Mouse (Mus musculus): ENCODE measurements around the gene Ttc39a. TPM values are rescaled to one million over a fixed set of nuclear protein-coding genes. Genes with fewer than 3 reads are reported as not detected.

Ttc39a gene
- polyA plus RNA-seq, 1 experiment from 2014 or later: 4.9 TPM

GRCm38 (mm10) chr4:109471606-109472005 lies 65.2 kb downstream of the Ttc39a start:
- Histone ChIP-seq H3K9me3 (replicated peaks) (no peaks in the 10 kb centered on the region), H3K36me3 (no peaks in the 10 kb centered on the region), H3K9ac (replicated peaks) (no peak overlapping the region), H3K4me3 (replicated peaks) (no peak overlapping the region), H3K27me3 (replicated peaks) (no peaks in the 10 kb centered on the region), H3K27ac (replicated peaks) (no peak overlapping the region), H3K4me2 (no peak overlapping the region), H3K4me1 (peaks cover 26% of the 10 kb centered on the region)
- ATAC-seq (ENCODE audit: low FRiP score): no peak

DNA sequence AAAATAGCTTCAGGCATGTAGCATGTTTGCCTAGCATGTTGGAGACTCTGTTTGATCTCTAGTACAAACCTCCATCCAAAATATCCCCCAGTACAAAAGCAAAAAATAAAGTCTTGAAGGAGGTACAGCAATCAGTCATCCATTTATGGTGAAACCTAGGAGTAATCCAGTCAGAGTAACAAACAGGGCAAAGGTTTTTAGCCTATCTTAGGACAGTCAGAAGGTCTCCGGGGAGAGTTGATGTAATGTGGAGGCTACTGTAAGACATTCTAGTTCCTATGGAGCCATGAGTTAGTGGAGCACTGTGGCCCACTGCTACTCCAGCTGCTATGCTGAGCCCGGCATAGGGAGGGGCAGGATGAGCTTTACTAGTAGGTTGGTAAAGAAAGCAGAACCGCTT lies 66.1 kb downstream of the Ttc39a start:
- Histone ChIP-seq H3K4me1 (peaks cover 26% of the 10 kb centered on the region), H3K9ac (replicated peaks) (no peak overlapping the region), H3K4me3 (replicated peaks) (no peak overlapping the region), H3K4me2 (no peak overlapping the region), H3K9me3 (replicated peaks) (no peaks in the 10 kb centered on the region), H3K36me3 (no peaks in the 10 kb centered on the region), H3K27ac (replicated peaks) (no peak overlapping the region), H3K27me3 (replicated peaks) (no peaks in the 10 kb centered on the region)
- ATAC-seq (ENCODE audit: low FRiP score): no peak
- 93% methylated on average over 3 of the region's 3 CpGs for WGBS

- 55% methylated on average over 2 of the region's 2 CpGs for WGBS
- no peaks in the 10 kb centered on the region for H3K27me3 ChIP-seq (replicated peaks)
- H3K36me3 ChIP-seq: no peaks in the 10 kb centered on the region
- H3K4me1 ChIP-seq: peaks cover 26% of the 10 kb centered on the region
- peak overlapping the region; percentile 89 for H3K4me3 ChIP-seq (replicated peaks)
- H3K27ac ChIP-seq (replicated peaks): no peak overlapping the region
- no peaks in the 10 kb centered on the region for H3K9me3 ChIP-seq (replicated peaks)
- no peak for ATAC-seq (ENCODE audit: low FRiP score)
- peak overlapping the region; percentile 64 for H3K4me2 ChIP-seq
- peak overlapping the region; percentile 96; the same call in 1 of the 2 replicates for H3K9ac ChIP-seq (replicated peaks)
These were observed 68.7 kb downstream of the Ttc39a start for GRCm38 (mm10) chr4:109475078-109475477.

DNA sequence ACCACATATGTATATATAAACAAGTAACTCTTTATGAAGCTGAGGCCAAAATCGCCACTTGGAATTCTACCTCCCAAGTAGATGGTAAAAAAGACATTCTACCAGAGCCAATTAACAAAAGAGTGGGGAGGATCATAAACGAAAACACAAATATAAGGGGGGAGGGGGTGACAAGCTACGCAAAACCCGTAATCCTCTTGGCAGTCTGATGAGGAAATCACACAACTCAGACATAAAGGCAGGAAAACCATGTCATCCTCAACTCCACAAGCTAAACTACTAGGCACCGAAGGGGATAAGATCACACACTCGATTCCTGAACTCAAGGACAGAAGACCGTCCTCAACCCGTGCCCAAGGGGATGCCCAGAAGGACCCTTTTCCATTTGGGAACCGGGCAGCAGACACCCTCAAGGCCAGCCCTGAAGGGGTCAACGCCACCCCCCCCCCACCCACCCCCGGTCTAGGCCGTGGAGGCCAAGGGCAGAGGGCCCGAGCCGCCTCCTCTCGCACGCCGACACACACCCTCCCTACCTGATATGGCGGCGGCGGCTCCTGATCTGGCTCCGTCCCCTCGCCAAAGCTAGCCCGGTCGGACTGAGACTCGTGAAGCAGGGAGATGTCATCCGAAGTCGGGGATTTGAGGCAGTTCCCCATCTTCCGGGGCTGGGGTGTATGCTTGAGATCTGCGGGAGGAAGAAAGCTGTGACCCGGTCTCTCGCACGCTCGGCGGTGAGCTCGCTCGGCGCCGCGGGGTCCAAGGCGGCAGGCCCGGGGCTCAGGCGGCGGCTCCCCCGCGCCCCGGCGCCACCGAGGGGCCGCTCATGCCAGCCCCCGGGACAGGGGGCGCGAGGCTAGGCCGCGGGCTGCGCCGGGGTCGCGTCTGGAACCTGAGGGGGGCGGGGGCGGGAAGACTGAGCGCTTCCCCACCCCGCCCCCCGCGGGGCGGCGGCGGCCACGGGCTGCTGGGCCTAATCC lies 69.4 kb downstream of the Ttc39a start:
- no peaks in the 10 kb centered on the region for H3K36me3 ChIP-seq
- H3K4me2 ChIP-seq: peak overlapping the region; percentile 64
- peak overlapping the region; percentile 89 for H3K4me3 ChIP-seq (replicated peaks)
- peak overlapping the region; percentile 95 for H3K27ac ChIP-seq (replicated peaks)
- peak overlapping the region; percentile 96 for H3K9ac ChIP-seq (replicated peaks)
- H3K4me1 ChIP-seq: peaks cover 26% of the 10 kb centered on the region
- ATAC-seq (ENCODE audit: low FRiP score): peak; percentile 81
- H3K9me3 ChIP-seq (replicated peaks): no peaks in the 10 kb centered on the region
- H3K27me3 ChIP-seq (replicated peaks): no peaks in the 10 kb centered on the region
- WGBS: under 1% methylated on average over 62 of the region's 68 CpGs

DNA sequence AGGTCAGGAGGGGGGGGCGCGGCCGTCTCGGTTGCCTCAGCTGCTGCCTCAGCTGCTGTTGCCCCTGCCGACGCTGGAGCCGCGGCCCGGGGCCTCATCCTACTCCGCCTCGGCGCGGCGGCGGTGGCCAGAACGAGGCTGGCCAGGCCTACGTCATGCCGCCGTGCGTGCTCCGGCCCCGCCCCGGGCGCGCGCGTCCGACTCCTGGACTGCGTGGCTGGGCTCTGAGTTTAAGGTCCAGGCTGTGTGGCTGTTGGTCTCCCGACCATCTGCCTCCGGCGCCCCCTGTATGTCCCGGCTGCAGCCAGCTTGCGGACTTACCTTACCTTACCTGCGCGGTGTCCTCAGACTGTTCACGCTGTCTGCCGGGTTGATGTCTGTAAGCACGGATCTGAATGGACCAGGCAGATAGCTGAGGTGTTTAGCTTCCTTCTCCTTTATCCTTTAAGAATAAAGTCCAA lies 70.2 kb downstream of the Ttc39a start:
- no peaks in the 10 kb centered on the region for H3K9me3 ChIP-seq (replicated peaks)
- WGBS: under 1% methylated on average over 36 of the region's 39 CpGs
- ATAC-seq (ENCODE audit: low FRiP score): peak; percentile 99

DNA sequence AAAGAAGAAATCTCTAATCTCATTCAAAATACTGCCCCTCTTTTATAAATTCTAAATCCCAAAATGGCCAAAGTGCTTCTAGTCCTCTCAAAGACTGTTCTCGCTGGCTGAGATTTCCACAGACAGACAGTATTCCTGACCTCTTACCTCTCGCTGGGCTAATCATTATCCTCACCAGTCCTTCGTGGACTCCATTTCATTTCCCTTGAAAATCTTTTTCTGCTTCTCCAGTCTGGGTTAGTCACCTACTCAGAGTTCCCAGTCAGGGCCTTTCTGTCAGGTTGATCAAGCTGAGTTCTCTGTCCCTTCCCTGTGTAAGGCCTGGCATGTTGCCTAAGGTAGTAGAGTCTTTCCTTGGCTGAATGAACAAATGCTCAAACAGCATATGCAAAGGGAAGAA lies 71.0 kb downstream of the Ttc39a start:
- H3K27me3 ChIP-seq (replicated peaks): no peaks in the 10 kb centered on the region
- peaks cover 19% of the 10 kb centered on the region for H3K4me1 ChIP-seq
- H3K9ac ChIP-seq (replicated peaks): no peak overlapping the region
- ATAC-seq (ENCODE audit: low FRiP score): no peak
- WGBS: 96% methylated on average over 3 of the region's 3 CpGs
- H3K36me3 ChIP-seq: no peaks in the 10 kb centered on the region
- no peak overlapping the region for H3K4me2 ChIP-seq
- no peaks in the 10 kb centered on the region for H3K9me3 ChIP-seq (replicated peaks)
- H3K4me3 ChIP-seq (replicated peaks): no peak overlapping the region
- no peak overlapping the region for H3K27ac ChIP-seq (replicated peaks)

More for the DNA sequence above, 70.2 kb downstream of the Ttc39a start:
- H3K4me2 ChIP-seq: peak overlapping the region; percentile 64
- no peaks in the 10 kb centered on the region for H3K27me3 ChIP-seq (replicated peaks)
- H3K4me1 ChIP-seq: peaks cover 24% of the 10 kb centered on the region
- peak overlapping the region; percentile 96 for H3K9ac ChIP-seq (replicated peaks)
- no peaks in the 10 kb centered on the region for H3K36me3 ChIP-seq
- peak overlapping the region; percentile 95 for H3K27ac ChIP-seq (replicated peaks)
- H3K4me3 ChIP-seq (replicated peaks): peak overlapping the region; percentile 89

DNA sequence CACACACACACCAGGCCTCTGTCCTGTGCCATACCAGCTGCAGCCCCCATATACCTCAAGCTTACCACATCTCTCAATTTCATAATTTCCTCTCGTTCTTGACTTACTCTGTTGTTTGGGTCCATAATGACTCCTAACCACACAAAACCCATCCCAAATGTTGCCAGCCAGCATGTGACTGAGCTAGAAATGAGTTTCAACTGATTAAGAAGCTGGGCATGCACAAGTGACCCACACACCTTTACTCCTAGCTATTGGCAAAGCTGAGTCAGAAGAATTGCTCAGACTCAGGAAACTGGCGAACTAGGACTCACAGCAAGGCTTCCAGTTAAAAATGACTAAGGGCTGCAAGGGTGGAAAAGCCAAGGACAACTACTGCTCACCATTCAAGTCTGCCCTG lies 75.0 kb downstream of the Ttc39a start:
- Histone ChIP-seq H3K4me2 (no peak overlapping the region), H3K27me3 (replicated peaks) (no peaks in the 10 kb centered on the region), H3K9me3 (replicated peaks) (no peaks in the 10 kb centered on the region), H3K36me3 (no peaks in the 10 kb centered on the region), H3K27ac (replicated peaks) (no peak overlapping the region), H3K4me3 (replicated peaks) (no peak overlapping the region), H3K9ac (replicated peaks) (no peak overlapping the region), H3K4me1 (no peaks in the 10 kb centered on the region)
- no peak for ATAC-seq (ENCODE audit: low FRiP score)
- 93% methylated on average over 2 of the region's 2 CpGs for WGBS

DNA sequence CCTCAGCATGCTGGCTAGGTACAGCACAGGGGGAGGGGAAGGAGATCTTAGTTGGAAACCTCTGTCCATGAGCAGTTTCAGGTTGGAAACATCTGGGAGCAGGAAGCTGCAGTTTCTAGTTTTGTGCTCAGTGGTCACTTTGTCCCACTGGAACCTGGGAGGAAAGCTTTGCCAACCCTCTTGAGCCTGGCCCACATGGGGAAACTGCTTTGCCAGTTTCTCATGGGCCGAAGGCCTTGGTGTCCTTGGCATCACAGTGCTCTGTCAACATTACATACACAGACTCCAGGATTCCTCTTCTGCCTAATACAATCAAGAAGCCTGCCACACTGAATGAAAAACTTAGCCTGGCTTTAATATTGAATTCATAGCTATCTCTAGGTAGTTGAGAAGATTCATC lies 76.3 kb downstream of the Ttc39a start:
- Histone ChIP-seq H3K9ac (replicated peaks) (no peak overlapping the region), H3K4me2 (no peak overlapping the region), H3K27me3 (replicated peaks) (no peaks in the 10 kb centered on the region), H3K4me1 (no peaks in the 10 kb centered on the region), H3K4me3 (replicated peaks) (no peak overlapping the region), H3K36me3 (no peaks in the 10 kb centered on the region), H3K27ac (replicated peaks) (no peak overlapping the region), H3K9me3 (replicated peaks) (no peaks in the 10 kb centered on the region)
- 88% methylated on average over 1 of the region's 1 CpGs for WGBS
- no peak for ATAC-seq (ENCODE audit: low FRiP score)

DNA sequence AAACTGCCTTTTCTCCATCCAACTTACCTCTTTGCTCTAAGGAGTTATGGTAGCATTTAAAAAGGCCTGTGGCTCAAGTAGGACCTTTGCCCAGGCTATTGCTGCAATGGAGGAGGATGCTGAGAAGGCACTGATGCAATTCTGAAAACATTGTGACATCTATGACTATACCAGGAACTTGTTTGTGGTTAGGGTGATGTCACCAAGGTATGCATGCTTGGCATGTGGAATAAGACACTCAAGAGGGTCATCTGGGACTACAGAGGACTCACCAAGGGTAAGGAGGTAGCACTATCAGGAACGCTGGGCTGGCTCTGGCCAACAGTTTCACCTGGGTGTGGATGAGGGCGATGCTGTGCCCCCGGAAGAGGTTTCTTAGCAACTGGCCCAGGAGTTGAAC lies 78.2 kb downstream of the Ttc39a start, which contains the start of gene Rnf11:
TSS of gene Rnf11 (minus strand) at position 108 of the 400 bp plus-strand sequence.
- Histone ChIP-seq H3K9me3 (replicated peaks) (no peaks in the 10 kb centered on the region), H3K4me3 (replicated peaks) (no peak within 1 kb of the TSS), H3K4me1 (no peaks in the 10 kb centered on the region), H3K27ac (replicated peaks) (no peak within 1 kb of the TSS), H3K36me3 (no peaks in the 10 kb centered on the region), H3K9ac (replicated peaks) (no peak within 1 kb of the TSS), H3K27me3 (replicated peaks) (no peaks in the 10 kb centered on the region), H3K4me2 (no peak within 1 kb of the TSS)
- no peak for ATAC-seq (ENCODE audit: low FRiP score)
- 81% methylated on average over 3 of the region's 3 CpGs for WGBS

DNA sequence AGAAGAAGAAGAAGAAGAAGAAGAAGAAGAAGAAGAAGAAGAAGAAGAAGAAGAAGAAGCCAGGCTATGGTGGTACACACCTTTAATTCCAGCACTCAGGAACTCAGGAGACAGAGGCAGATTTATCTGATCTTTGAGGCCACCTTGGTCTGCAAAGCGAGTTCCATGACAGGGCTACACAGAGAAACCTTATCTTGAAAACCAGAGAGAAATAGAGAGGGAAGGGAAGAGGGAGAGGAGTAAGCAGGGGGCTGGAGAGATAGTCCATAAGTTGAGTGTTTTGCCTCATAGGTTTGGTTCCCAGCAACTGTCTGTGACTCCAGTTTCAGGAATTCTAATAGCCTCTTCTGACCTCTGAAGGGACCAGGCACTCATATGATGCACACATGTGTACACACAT lies 82.4 kb downstream of the Ttc39a start:
- H3K4me2 ChIP-seq: no peak overlapping the region
- no peaks in the 10 kb centered on the region for H3K36me3 ChIP-seq
- no peaks in the 10 kb centered on the region for H3K27me3 ChIP-seq (replicated peaks)
- H3K9me3 ChIP-seq (replicated peaks): no peaks in the 10 kb centered on the region
- H3K4me3 ChIP-seq (replicated peaks): no peak overlapping the region
- no peak overlapping the region for H3K27ac ChIP-seq (replicated peaks)
- H3K4me1 ChIP-seq: no peaks in the 10 kb centered on the region
- H3K9ac ChIP-seq (replicated peaks): no peak overlapping the region
- no peak for ATAC-seq (ENCODE audit: low FRiP score)
- 86% methylated on average over 1 of the region's 1 CpGs for WGBS

GRCm38 (mm10) chr4:109493581-109493980 lies 87.2 kb downstream of the Ttc39a start:
- no peak overlapping the region for H3K4me2 ChIP-seq
- H3K9me3 ChIP-seq (replicated peaks): no peaks in the 10 kb centered on the region
- H3K27ac ChIP-seq (replicated peaks): no peak overlapping the region
- no peaks in the 10 kb centered on the region for H3K36me3 ChIP-seq
- no peak overlapping the region for H3K9ac ChIP-seq (replicated peaks)
- no peak overlapping the region for H3K4me3 ChIP-seq (replicated peaks)
- no peaks in the 10 kb centered on the region for H3K27me3 ChIP-seq (replicated peaks)
- ATAC-seq (ENCODE audit: low FRiP score): no peak
- H3K4me1 ChIP-seq: no peaks in the 10 kb centered on the region

All from neural tube, embryonic 15.5 days (tissue).